Mouse (Mus musculus) gastrocnemius, adult 2 months (tissue): ENCODE measurements at regions not wholly inside any gene's neighbourhood (a gene's known extent, or its start where the extent isn't known, plus 50 kb on each side); places are given as distances from the start of the nearest gene placed in this dataset.

Source experiments
- DNase-seq: peaks from one replicate; pipeline ENCODE4 v3.0.0; 2022
- H3K27ac ChIP-seq: fragments of 200-600 bp; 2 replicates; pipeline ENCODE4 v1.8.1; 2022; ENCODE audit warnings: mild to moderate bottlenecking
- H3K4me3 ChIP-seq: fragments of 200-600 bp; 2 replicates; pipeline ENCODE4 v1.8.1; 2022; ENCODE audit warnings: mild to moderate bottlenecking, moderate library complexity
- CTCF ChIP-seq: fragments of 200-600 bp; IDR thresholded peaks from 2 replicates; pipeline ENCODE4 v1.8.1; 2022; ENCODE audit warnings: antibody characterized with exemption, mild to moderate bottlenecking, moderate library complexity
- intact Hi-C: fragments of 180-260 bp; cut with DNase I; formaldehyde crosslinking; loops from one replicate; pipeline ENCODE4 v1.15.1; 2025

- TF ChIP-seq CTCF: no peak
- intact Hi-C loops: no loop called here
- no peak for DNase-seq
- Histone ChIP-seq H3K4me3 (no peak overlapping the region), H3K27ac (no peak overlapping the region)
Observed at GRCm38 (mm10) chr7:88185120-88185796, 92.6 kb upstream of the Ctsc start.

- intact Hi-C loops: no loop called here
- no peak for TF ChIP-seq CTCF
- no peak overlapping the region for H3K4me3 ChIP-seq
- no peak overlapping the region for H3K27ac ChIP-seq
- DNase-seq: no peak
Observed at GRCm38 (mm10) chr7:88187555-88187954, 90.3 kb upstream of the Ctsc start.

GRCm38 (mm10) chr7:88192771-88193170, 85.1 kb upstream of the Ctsc start:
- intact Hi-C loops: no loop called here
- DNase-seq: no peak
- H3K4me3 ChIP-seq: no peak overlapping the region
- TF ChIP-seq CTCF: no peak
- no peak overlapping the region for H3K27ac ChIP-seq

GRCm38 (mm10) chr7:88199043-88199442, 78.8 kb upstream of the Ctsc start:
- H3K4me3 ChIP-seq: no peak overlapping the region
- no peak for TF ChIP-seq CTCF
- intact Hi-C loops: no loop called here
- DNase-seq: no peak
- H3K27ac ChIP-seq: no peak overlapping the region

GRCm38 (mm10) chr7:88199929-88200538, 77.9 kb upstream of the Ctsc start:
- intact Hi-C loops: no loop called here
- no peak for TF ChIP-seq CTCF
- no peak for DNase-seq
- Histone ChIP-seq H3K27ac (peak overlapping the region; percentile 4; the same call in 1 of the 2 replicates), H3K4me3 (no peak overlapping the region)

GRCm38 (mm10) chr7:88201658-88202364, 76.1 kb upstream of the Ctsc start:
- TF ChIP-seq CTCF: no peak
- no peak for DNase-seq
- Histone ChIP-seq H3K27ac (no peak overlapping the region), H3K4me3 (no peak overlapping the region)
- intact Hi-C loops: no loop called here

GRCm38 (mm10) chr7:88206223-88206827, 71.6 kb upstream of the Ctsc start:
- H3K4me3 ChIP-seq: no peak overlapping the region
- no peak overlapping the region for H3K27ac ChIP-seq
- intact Hi-C loops: no loop called here
- DNase-seq: no peak
- no peak for TF ChIP-seq CTCF

- DNase-seq: no peak
Observed at GRCm38 (mm10) chr7:88206914-88207710, 70.8 kb upstream of the Ctsc start.

GRCm38 (mm10) chr7:88214713-88215198, 63.1 kb upstream of the Ctsc start:
- H3K27ac ChIP-seq: no peak overlapping the region
- no peak for DNase-seq
- TF ChIP-seq CTCF: no peak
- intact Hi-C loops: loop anchor here (2.0 to 10.0 kb wide), 2 partner anchors 142 to 330 kb away; no protein-coding TSS in a partner anchor
- no peak overlapping the region for H3K4me3 ChIP-seq

More at GRCm38 (mm10) chr7:88206914-88207710, 70.8 kb upstream of the Ctsc start:
- TF ChIP-seq CTCF: no peak
- no peak overlapping the region for H3K27ac ChIP-seq
- H3K4me3 ChIP-seq: no peak overlapping the region
- intact Hi-C loops: no loop called here

GRCm38 (mm10) chr7:88215425-88215824, 62.5 kb upstream of the Ctsc start:
- H3K4me3 ChIP-seq: no peak overlapping the region
- intact Hi-C loops: loop anchor here (2.0 to 10.0 kb wide), 2 partner anchors 141 to 329 kb away; no protein-coding TSS in a partner anchor
- no peak for DNase-seq
- H3K27ac ChIP-seq: no peak overlapping the region
- peak; percentile 63 for TF ChIP-seq CTCF

GRCm38 (mm10) chr7:88222141-88222540, 55.7 kb upstream of the Ctsc start:
- Histone ChIP-seq H3K27ac (no peak overlapping the region), H3K4me3 (no peak overlapping the region)
- no peak for DNase-seq
- intact Hi-C loops: no loop called here
- TF ChIP-seq CTCF: no peak

GRCm38 (mm10) chr7:88225800-88226199, 52.1 kb upstream of the Ctsc start:
- DNase-seq: no peak
- no peak overlapping the region for H3K27ac ChIP-seq
- no peak for TF ChIP-seq CTCF
- intact Hi-C loops: no loop called here
- H3K4me3 ChIP-seq: no peak overlapping the region
